Mouse (Mus musculus) olfactory bulb, adult 2 months (tissue): ENCODE measurements around the gene Ldb3. TPM values are rescaled to one million over a fixed set of nuclear protein-coding genes. Genes with fewer than 3 reads are reported as not detected.

Experiments used
- H3K27ac ChIP-seq: fragments of 200-500 bp; 2 replicates; pipeline ENCODE4 v1.5.1; 2012; ENCODE audit warnings: low read depth, low read length; ENCODE audit not compliant: insufficient read depth
- H3K4me1 ChIP-seq: fragments of 200-500 bp; 2 replicates; pipeline ENCODE4 v1.6.1; 2012; ENCODE audit warnings: low read length; ENCODE audit not compliant: control insufficient read depth, insufficient read depth
- H3K4me3 ChIP-seq: fragments of 200-500 bp; 2 replicates; pipeline ENCODE4 v1.5.1; 2012; ENCODE audit warnings: mild to moderate bottlenecking, low read depth, low read length, moderate library complexity; ENCODE audit not compliant: insufficient read depth
- CTCF ChIP-seq: fragments of 200-500 bp; IDR thresholded peaks from 2 replicates; pipeline ENCODE4 v1.5.1; 2012; ENCODE audit warnings: low read depth, mild to moderate bottlenecking, low read length, moderate library complexity; ENCODE audit not compliant: insufficient read depth
- POLR2A ChIP-seq: fragments of 200-500 bp; IDR thresholded peaks from 2 replicates; pipeline ENCODE4 v1.6.1; 2012; ENCODE audit warnings: mild to moderate bottlenecking, low read depth, low read length, moderate library complexity; ENCODE audit not compliant: insufficient read depth
- WGBS: fragments of 180-500 bp; shearing (Covaris S2); methylation state at CpG from one replicate; pipeline ENCODE4 v1.1.7; 2018; 5-methylcytosine and 5-hydroxymethylcytosine counted together
- polyA plus RNA-seq: library from polyadenylated mRNA; stranded (reverse); fragments of >200 nt; gene quantifications from 2 replicates; pipeline ENCODE4 v1.2.4, GENCODE M21; 2012; ENCODE audit warnings: low replicate concordance; ENCODE audit not compliant: missing spikeins, insufficient read depth, insufficient read length

Gene Ldb3
- polyA plus RNA-seq, 1 experiment = not detected

GRCm38 (mm10) chr14:34591741-34592535 lies 3.5 kb upstream of the Ldb3 start:
- H3K4me1 ChIP-seq = no peaks in the 10 kb centered on the region
- H3K27ac ChIP-seq = no peak overlapping the region
- TF ChIP-seq CTCF (no peak), POLR2A (no peak)
- 85% methylated on average over 15 of the region's 15 CpGs for WGBS
- no peak overlapping the region for H3K4me3 ChIP-seq

GRCm38 (mm10) chr14:34590743-34591675 lies 2.5 kb upstream of the Ldb3 start:
- H3K27ac ChIP-seq = no peak overlapping the region
- TF ChIP-seq CTCF (no peak), POLR2A (no peak)
- H3K4me1 ChIP-seq = no peaks in the 10 kb centered on the region
- no peak overlapping the region for H3K4me3 ChIP-seq
- 73% methylated on average over 24 of the region's 24 CpGs for WGBS

- Histone ChIP-seq H3K27ac (no peak overlapping the region), H3K4me1 (no peaks in the 10 kb centered on the region), H3K4me3 (no peak overlapping the region)
- WGBS = 90% methylated on average over 5 of the region's 5 CpGs
- TF ChIP-seq CTCF (no peak), POLR2A (no peak)
Observed at GRCm38 (mm10) chr14:34590017-34590570, 1.6 kb upstream of the Ldb3 start.

GRCm38 (mm10) chr14:34589185-34589713 lies 767 bp upstream of the Ldb3 start:
- Histone ChIP-seq H3K4me3 (no peak overlapping the region), H3K4me1 (no peaks in the 10 kb centered on the region), H3K27ac (no peak overlapping the region)
- 92% methylated on average over 8 of the region's 8 CpGs for WGBS
- TF ChIP-seq POLR2A = no peak
- no peak for TF ChIP-seq CTCF

- 89% methylated on average over 5 of the region's 5 CpGs for WGBS
- no peak for TF ChIP-seq CTCF
- no peak for TF ChIP-seq POLR2A
- no peak overlapping the region for H3K27ac ChIP-seq
- no peaks in the 10 kb centered on the region for H3K4me1 ChIP-seq
- no peak overlapping the region for H3K4me3 ChIP-seq
Observed at GRCm38 (mm10) chr14:34588005-34588404, 477 bp downstream of the Ldb3 start.

- no peaks in the 10 kb centered on the region for H3K4me1 ChIP-seq
- TF ChIP-seq CTCF = no peak
- TF ChIP-seq POLR2A = no peak
- 92% methylated on average over 3 of the region's 3 CpGs for WGBS
- no peak overlapping the region for H3K27ac ChIP-seq
- H3K4me3 ChIP-seq = no peak overlapping the region
Observed at GRCm38 (mm10) chr14:34586871-34587270, 1.6 kb downstream of the Ldb3 start.

GRCm38 (mm10) chr14:34585358-34586105 lies 3.0 kb downstream of the Ldb3 start:
- no peak overlapping the region for H3K27ac ChIP-seq
- TF ChIP-seq POLR2A = no peak
- TF ChIP-seq CTCF = no peak
- 94% methylated on average over 9 of the region's 9 CpGs for WGBS

GRCm38 (mm10) chr14:34582740-34583427 lies 5.6 kb downstream of the Ldb3 start:
- no peak overlapping the region for H3K27ac ChIP-seq
- 87% methylated on average over 3 of the region's 3 CpGs for WGBS
- H3K4me1 ChIP-seq = no peaks in the 10 kb centered on the region
- TF ChIP-seq POLR2A = no peak
- no peak overlapping the region for H3K4me3 ChIP-seq

More at GRCm38 (mm10) chr14:34585358-34586105, 3.0 kb downstream of the Ldb3 start:
- no peaks in the 10 kb centered on the region for H3K4me1 ChIP-seq
- no peak overlapping the region for H3K4me3 ChIP-seq
